Mouse (Mus musculus) kidney, adult 18-20 months (tissue): ENCODE results near the gene Dennd6a.
"Not testable (repeated sequence)": the region's sequence is repeated elsewhere in the genome, so short reads cannot be mapped to it uniquely, and the experiment has no call there.

Experiments
- DNase-seq: peaks from one replicate; pipeline ENCODE4 v3.0.0; 2021

Gene Dennd6a

DNA sequence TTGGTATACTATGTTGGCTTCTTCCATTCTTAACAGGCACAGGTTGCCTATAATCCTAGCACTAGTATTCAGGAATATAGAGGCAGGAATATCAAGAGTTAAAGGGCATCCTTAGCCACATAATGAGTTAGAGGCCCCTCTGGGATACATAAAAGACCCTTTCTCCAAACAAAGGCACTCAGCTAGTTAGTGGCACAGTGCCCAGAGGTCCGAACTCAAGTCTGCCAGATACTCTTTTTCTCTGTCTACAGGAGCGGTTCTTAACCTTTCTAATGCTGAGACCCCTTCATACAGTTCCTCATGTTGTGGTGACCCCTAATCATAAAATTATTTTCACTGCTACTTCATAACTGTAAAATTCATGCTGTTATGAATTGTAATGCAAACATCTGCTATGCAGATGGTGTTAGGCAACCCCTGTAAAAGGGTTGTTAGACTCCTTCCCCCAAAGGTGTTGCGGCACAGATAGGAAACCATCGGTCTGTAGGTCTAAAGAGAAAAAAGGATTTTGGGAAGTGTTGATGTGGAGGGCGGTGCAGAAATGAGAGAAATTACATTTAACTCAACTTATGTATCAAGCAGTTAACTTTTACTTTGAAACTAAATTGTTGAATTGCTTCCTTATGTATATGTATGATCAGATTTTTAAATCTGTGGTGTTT, 72.5 kb downstream of the Dennd6a start:
- DNase-seq = no peak

DNA sequence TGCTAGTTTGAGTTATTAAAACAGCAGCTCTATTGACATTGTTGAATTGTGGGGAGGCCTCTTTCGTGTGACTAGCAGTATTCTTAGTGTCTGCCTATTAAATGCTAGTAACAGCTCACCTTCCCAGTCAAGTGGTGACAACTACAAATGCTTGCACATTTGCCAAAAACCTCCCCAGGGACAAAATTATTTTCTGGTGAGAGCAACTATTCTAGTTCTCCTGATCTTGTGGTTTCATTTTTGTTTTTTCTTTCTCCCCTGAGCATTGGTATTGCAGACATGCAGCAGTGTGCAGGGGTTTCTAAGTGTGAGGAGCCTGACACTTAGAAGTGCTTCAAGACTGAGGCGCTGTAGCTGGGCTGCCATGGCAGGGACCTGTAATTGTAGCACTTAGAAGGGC, 74.2 kb downstream of the Dennd6a start:
- no peak for DNase-seq

DNA sequence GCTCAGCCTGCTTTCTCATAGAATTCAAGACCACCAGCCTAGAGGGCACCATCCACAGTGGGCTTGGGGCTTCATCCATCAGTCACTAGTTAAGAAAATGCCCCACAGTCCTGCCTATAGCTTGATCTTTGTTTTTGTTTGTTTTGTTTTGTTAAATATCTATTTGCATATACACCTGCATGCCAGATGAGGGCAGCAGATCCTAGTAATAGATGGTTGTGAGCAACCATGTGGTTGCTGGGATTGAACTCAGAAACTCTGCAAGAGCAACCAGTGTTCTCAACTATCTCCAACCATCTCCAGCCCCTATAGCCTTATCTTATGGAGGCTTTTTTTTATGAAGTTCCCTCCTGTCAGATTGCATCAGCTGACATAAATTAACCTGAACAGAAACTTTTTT, 78.2 kb downstream of the Dennd6a start:
- no peak for DNase-seq

DNA sequence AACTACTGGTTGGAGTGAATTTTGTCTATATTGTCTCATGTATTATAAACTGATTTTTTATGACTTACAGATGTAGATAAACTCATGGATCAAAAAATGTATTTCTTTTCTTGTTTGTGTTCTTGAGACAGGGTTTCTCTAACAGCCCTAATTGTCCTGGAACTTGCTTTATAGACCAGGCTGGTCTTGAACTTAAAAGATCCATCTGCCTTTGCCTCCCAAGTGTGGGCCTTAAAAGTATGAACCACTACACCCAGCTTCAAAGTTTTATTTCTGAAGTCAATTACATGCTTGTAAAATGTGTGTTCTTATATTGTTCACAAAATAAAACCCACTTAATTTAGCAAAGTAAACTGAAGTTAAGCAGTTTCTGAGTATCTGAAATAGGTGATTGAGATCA, 84.5 kb downstream of the Dennd6a start:
- no peak for DNase-seq

DNA sequence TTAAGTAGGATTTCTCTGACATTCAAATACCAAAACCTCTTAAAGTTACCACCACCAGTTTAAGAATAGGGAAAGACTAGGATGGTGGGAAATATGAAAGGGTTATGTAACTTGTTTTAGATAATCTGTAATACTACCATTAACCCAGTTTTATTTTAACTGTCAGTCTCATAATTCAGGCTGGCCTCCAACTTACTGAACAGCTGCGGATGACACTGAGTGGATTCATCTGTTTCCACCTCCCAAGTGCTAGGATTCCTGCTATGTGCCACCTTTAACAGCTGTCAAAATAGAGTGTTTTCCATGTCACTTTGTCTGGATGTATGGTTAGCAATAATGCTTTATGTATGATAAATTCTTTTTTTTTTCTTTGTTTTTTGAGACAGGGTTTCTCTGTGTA, 86.6 kb downstream of the Dennd6a start:
- DNase-seq = no peak

DNA sequence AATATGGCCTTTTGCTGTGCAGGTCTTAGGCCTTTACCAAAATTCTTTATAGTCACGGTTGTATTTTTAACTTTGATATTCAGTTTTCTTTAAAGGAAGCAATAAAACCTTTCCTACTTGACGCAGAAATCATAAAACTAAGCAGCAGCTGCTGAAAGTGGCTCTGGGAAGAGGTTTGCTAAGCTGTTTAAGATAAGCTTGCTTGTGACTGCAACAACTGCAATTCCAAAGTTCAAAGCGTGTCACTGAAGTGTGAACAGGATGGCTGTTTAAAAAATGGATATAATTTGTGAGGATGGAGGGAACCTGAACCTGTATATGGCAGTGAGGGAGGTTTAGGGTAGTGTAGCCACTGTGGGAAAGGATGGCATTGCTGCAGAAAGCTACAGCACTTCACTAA, 88.4 kb downstream of the Dennd6a start:
- DNase-seq = no peak

DNA sequence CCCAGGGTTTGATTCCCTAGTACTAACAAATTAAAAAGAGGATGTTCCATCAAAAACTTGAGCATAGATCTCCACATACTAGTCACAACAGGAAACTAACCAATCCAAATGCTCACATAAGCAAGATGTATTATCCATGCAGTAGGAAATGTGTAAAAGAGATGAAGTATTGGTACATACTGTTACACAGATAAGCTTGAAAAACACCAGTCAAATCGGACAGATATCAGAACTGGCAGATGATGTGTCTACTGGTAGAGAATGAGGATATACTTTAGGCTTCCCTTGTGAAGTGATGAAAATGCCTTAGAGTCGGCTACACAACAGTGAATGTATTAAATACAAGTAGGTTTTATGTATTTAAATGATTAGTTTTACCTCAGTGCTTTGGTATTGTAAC, 88.8 kb downstream of the Dennd6a start:
- DNase-seq = no peak

DNA sequence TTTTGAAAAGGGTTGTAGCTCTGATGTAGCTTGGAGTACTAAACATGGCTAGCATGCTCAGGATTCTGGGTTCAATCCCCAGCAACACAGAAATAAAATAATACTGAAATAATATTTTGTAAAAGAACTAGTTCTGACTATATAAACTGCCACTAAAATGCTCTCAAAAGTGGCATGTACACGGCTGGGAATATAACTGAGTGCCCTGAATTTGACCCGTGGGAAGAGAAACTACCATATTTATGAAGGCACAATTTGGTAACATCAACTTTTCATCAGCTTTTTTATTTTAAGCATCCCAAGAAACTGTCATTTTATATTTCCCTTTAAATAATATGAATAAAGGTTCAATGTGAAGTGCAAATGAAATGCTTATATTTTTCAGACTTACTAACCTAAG, 90.2 kb downstream of the Dennd6a start:
- no peak for DNase-seq

DNA sequence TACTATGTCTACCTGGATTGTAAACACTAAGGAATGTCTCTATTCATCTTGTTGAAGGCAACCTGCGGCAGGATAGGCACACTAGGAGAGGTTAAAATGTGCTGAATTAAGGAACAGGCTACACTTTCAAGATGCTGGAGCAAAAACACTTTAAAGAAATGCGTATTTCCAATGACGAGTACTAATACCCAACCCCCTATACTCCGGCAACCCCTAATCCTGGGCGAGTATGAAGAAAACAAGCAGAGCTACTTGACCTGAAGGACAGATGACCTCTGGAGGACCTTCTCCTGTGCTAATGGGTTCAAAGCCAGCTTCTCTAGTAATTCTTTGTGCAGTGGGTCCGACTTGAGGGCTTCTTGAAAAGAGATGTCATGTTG, 94.3 kb downstream of the Dennd6a start:
- no peak for DNase-seq

DNA sequence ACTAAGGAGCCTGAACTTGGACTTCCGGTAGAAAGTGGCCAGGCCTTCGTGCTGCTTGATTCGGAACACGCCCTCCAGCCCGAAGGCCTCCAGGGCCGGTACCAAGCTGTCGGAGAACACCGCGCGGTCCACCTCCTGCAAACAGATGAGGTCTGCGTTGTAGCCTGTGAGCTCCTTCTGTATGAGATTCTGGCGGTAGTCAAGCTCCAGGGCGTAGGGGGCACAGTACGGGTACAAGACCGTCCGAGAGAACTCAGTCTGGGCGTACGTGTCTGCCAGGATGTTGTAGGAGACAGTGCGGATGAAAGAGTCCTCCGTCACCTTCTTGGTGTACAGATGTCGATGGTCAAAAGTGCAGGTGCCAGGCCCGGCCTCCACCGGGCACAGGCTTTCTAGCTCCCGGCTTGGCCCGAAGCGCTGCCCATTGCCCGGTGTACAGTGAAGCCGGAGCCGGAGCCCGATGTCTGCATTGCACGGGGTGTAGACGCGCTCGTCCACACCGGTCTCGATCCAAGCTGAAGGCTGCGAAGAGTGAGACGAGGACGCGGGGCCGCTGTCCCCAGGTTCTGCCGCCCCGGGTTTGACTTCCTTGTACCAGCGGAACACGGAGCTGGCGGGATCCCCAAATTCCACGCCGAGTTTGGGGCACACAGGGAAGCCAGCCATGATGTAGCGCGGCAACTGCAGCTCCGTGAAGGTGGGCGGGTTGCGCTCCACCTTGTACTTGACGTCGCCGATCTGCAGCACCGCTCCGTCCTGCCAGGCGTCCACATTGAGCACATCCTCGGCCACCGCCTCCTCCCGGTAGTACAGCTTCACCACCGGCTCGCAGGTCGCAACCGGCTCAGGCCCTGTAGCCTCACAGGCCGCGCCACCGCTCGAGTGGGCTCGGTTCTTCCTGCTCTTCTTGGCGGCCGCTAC, 95.0 kb downstream of the Dennd6a start:
- DNase-seq = peak; percentile 29

DNA sequence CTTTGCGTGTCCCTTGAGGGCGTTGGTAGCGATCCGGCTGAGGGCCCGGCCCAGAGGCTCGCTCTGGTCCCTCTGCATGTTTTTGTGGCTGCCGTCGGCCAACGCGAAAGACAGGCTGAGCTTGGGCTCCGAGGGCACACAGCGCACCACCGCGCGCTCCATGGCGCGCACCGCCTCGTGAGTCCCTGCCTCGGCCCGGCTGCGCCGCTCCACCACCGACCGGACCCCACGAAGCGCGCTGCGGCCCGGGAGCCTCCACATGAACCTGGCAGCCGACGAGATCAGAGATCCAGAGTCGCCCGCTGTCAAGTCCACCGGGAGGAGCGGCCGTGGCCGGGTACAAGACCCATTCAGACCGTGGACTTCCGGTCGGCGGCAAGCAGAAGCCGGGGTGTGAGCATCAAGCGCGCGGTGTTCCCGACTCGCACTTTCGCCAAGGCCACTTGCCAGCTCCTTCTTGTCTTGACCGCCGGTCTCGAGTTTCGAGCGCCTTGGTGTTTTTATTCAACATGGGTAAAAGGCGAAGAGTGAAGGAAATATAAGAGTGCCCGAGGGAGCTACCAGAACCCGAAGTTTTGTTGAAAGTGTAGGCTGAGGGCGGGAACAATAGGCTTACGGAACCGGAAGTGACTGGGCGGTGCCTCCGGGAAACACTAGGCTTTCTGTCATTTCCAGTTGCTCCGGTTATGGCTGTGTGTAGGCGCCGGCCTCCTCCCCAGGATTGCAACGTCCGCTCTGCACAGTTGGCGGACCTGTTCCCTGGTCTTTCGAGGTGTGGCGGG, 95.8 kb downstream of the Dennd6a start, which contains the start of gene Pde12:
TSS of gene Pde12 (minus strand) at position 592 of the 782 bp plus-strand sequence.
- peak; percentile 95 for DNase-seq

DNA sequence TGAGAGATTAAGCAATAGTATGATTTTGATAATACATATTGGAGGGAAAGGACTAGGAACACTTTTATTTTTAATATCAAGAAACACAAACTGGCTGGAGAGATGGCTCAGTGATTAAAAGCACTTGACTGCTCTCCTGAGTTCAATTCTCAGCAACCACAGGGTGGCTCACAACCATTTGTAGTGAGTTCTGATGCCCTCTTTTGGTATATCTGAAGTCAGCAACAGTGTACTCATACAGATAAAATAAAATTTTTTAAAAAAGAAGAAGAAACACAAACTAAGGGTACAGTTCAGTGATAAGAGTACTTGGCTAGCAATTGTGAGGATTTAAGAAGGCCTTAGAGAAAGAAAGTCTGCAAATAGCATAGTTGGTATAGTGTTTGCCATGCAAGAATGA, 97.3 kb downstream of the Dennd6a start:
- DNase-seq = no peak

DNA sequence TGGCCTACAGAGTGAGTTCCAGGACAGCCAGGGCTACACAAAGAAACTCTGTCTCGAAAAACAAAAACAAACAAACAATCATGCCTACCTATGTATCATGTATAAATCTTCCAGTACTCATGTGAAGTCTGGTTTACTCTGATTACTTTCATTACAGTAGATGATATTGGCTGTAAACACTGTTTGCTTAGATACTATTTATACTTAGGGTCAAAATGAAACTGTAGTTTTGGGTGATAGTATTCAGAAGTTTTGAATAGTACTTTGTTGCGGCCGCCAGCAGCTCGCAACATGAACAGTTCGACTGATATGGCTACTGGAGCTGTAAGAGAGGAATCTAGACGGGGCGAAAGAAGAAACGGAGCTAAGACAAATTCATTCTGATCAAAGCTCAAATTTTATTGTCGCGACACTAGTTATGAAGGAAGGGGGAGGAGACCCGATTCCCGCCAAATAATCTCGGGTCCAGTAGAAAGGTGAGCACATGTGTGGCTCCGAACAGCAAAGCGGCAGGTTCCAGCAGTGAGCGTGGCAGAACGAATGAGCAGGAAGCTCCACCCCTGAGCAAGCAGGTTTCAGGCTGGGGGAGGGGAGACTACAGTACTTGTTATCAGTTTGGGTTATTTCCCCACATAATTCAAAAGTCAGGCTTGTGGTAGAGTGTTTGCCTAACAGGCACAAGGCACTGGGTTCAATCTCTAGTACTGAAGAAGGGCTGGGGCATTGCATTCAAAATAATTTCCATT, 98.4 kb downstream of the Dennd6a start:
- not testable (repeated sequence) for DNase-seq

DNA sequence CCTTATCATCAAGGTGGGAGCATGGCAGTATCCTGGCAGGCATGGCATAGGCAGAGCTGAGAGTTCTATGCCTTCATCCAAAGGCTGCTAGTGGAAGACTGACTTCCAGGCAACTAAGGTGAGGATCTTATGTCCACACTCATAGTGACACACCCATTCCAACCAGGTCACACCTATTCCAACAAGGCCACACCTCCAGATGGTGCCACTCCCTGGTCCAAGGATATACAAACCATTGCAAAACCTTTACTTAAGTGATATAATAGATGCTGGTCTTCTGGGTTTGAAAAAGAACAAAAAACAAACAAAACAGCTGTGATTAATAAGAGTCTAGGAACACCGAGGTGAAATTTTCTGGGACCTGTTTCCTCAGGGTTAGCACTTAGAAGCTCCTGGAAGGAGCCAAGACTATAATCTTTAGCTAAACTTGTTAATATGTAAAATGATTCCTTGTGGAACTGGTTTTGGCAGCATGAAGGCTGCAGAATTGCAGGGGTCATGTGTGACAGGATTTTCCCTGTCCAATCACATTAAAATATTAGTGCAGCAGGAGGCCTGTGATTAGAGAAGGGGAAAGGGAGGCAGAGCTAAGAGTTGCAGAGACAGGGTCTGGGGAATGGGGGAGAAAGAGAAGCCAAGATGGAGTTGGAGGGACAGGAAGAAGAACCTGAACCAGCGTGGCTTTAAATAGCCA, 101.0 kb downstream of the Dennd6a start:
- DNase-seq = not testable (repeated sequence)

DNA sequence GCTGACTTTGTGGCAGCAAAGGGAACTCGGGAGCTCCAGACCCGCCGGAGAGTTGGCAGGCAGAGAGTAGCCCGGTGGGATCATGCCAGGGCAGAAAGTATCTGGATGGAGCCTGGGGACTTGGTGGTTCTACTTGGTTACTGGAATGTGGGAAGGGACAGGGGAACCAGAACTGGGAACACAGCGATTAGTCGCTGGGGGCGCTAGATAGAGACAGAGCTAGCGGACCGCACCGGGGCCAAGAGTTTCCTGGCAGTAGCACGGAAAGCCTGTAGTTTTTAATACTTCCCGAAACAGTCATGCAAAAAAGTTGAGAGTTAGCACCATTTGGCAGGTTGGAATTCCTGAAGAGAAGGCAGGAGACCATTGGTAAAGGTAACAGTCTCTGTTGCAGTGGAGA, 101.7 kb downstream of the Dennd6a start:
- DNase-seq = peak; percentile 56

DNA sequence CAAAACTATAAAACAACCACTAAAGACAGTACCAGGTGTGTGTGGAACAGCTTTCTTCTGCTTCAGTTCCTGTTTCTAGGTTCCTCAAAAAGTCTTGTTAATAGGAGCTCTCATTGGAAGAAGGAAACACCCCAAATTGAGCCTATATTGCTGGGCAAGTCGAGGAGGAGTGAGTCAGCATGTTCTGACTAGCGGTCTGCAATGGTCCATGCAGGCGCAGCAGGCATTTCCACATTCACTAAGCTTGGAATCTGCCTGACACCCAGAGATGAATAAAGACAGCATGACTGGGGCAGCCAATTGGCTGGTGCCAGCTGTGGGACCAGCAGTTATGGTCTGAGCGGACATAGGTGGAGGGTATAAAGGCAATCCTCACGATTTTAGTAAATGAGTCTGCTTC, 102.1 kb downstream of the Dennd6a start:
- DNase-seq = no peak
